Mouse (Mus musculus) lung, adult 2 months (tissue): ENCODE results near the gene Polr2i.

Experiments used
- CTCF ChIP-seq: fragments of 200-500 bp; IDR thresholded peaks from 2 replicates; pipeline ENCODE4 v1.5.1; 2011; ENCODE audit warnings: mild to moderate bottlenecking, low read length, control low read depth; ENCODE audit not compliant: insufficient read depth
- POLR2A ChIP-seq: fragments of 200-500 bp; IDR thresholded peaks from 2 replicates; pipeline ENCODE4 v1.6.1; 2011; ENCODE audit warnings: low read depth, mild to moderate bottlenecking, control low read depth, low read length, borderline replicate concordance; ENCODE audit errors: extremely low read depth

DNA sequence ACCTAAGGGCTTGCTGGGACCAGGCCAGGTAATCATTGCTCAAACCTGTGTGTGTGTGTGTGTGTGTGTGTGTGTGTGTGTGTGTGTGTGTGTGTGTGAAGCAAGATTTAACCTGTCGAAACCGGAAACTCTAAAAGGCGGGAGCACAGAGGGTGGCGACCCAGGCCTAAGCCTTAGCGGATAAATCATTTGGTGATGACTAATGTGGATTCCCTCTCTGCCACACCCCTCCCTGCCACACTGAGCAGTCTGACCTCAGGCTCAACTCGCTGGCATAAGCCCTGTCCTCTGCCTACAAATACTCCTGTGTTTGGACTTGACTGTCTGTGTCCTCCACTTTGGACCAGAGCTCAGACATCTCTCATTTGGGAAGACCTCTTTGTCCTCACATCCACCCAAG lies 35.6 kb upstream of the Polr2i start:
- TF ChIP-seq CTCF (no peak), POLR2A (no peak)
